14 mouse cellular contexts compared by ENCODE assay signal in genomic region chr4:140695146-140695545, GRCm38 (mm10). TPM values are rescaled to one million over a fixed set of nuclear protein-coding genes. Genes with fewer than 3 reads are reported as not detected.
"Had no signal": no experiment of that assay in that cellular context is flagged by ENCODE, and none has a peak within 500 bp of the region (broad histone marks: within the 10 kb centered on the region; RNA-seq: fewer than 3 reads in every experiment).

No protein-coding gene starts in this region.

- H3K27me3 ChIP-seq: limb, embryonic 15.5 days had no signal

- H3K4me2 ChIP-seq: kidney, embryonic 15.5 days; limb, embryonic 15.5 days; midbrain, embryonic 13.5 days had no signal

- DNase-seq: kidney, adult 11 months; kidney, postnatal 14 days; lung, adult 2 months; lung, postnatal 36 days; right cerebral cortex, postnatal 25 days; thymus, adult 18-20 months; thymus, postnatal 14 days had no signal

- ATAC-seq: lung, postnatal 0 days; midbrain, embryonic 13.5 days had no signal

- H3K4me3 ChIP-seq: kidney, embryonic 15.5 days; limb, embryonic 15.5 days; midbrain, embryonic 13.5 days had no signal

- H3K9ac ChIP-seq: kidney, embryonic 15.5 days; limb, embryonic 15.5 days; midbrain, embryonic 13.5 days had no signal

- H3K9me3 ChIP-seq: kidney, embryonic 15.5 days; limb, embryonic 15.5 days; midbrain, embryonic 13.5 days had no signal

- H3K27ac ChIP-seq: kidney, embryonic 15.5 days; limb, embryonic 15.5 days; midbrain, embryonic 13.5 days had no signal

- H3K36me3 ChIP-seq: kidney, embryonic 15.5 days; limb, embryonic 15.5 days; midbrain, embryonic 13.5 days had no signal

RNA-seq across cellular contexts. Expression of gene Padi6, which starts 47.3 kb away (rescaled TPM):
- polyA plus RNA-seq: kidney, embryonic 15.5 days; large intestine, adult 2 months; limb, embryonic 15.5 days; lung, adult 2 months; lung, postnatal 0 days; midbrain, embryonic 13.5 days; small intestine, adult 2 months; stomach, embryonic 14.5 days had no signal
